Mouse (Mus musculus) heart, embryonic 15.5 days (tissue): ENCODE results near the gene Scamp1. TPM values are rescaled to one million over a fixed set of nuclear protein-coding genes. Genes with fewer than 3 reads are reported as not detected.

ENCODE experiments used
- ATAC-seq: fragments of 200-750 bp; cut with Nextera tagmentation; replicated peaks from 2 replicates; pipeline ENCODE4 v1.8.0; 2017; ENCODE audit warnings: low read depth, moderate TSS enrichment; ENCODE audit not compliant: insufficient number of reproducible peaks, insufficient read depth, low FRiP score
- H3K27ac ChIP-seq: fragments of 300-500 bp; sonication (generic); 2 replicates; pipeline ENCODE4 v1.5.1; 2015; ENCODE audit warnings: mild to moderate bottlenecking, inconsistent platforms
- H3K27me3 ChIP-seq: fragments of 300-500 bp; sonication (generic); 2 replicates; pipeline ENCODE4 v1.6.1; 2015; ENCODE audit warnings: inconsistent platforms
- H3K36me3 ChIP-seq: fragments of 300-500 bp; sonication (generic); 2 replicates; pipeline ENCODE4 v1.6.1; 2015; ENCODE audit warnings: mild to moderate bottlenecking, inconsistent platforms
- H3K4me1 ChIP-seq: fragments of 300-500 bp; sonication (generic); replicated peaks from 2 replicates; pipeline ENCODE4 v1.6.1; 2015; ENCODE audit warnings: inconsistent platforms
- H3K4me2 ChIP-seq: fragments of 300-500 bp; sonication (generic); 2 replicates; pipeline ENCODE4 v1.6.1; 2015; ENCODE audit warnings: inconsistent platforms, mild to moderate bottlenecking, moderate library complexity
- H3K4me3 ChIP-seq: fragments of 300-500 bp; sonication (generic); 2 replicates; pipeline ENCODE4 v1.5.1; 2015; ENCODE audit warnings: mild to moderate bottlenecking, inconsistent platforms
- H3K9ac ChIP-seq: fragments of 300-500 bp; sonication (generic); 2 replicates; pipeline ENCODE4 v1.6.1; 2015; ENCODE audit warnings: mild to moderate bottlenecking, inconsistent platforms
- H3K9me3 ChIP-seq: fragments of 300-500 bp; sonication (generic); replicated peaks from 2 replicates; pipeline ENCODE4 v1.6.1; 2016; ENCODE audit warnings: inconsistent platforms
- WGBS: fragments of 180-500 bp; shearing (Covaris S2); methylation state at CpG from one replicate; pipeline ENCODE4 v1.1.7; 2015; ENCODE audit warnings: mixed read lengths; 5-methylcytosine and 5-hydroxymethylcytosine counted together
- polyA plus RNA-seq: library from polyadenylated mRNA; unstranded; fragments of >200 nt; fragmentation: Nextera tagmentation; extraction: Ambion mirVana; gene quantifications from 2 replicates; pipeline ENCODE4 v1.2.1, GENCODE M21; 2015

Gene Scamp1
- polyA plus RNA-seq, 1 experiment from 2014 or later = 20.8 TPM

DNA sequence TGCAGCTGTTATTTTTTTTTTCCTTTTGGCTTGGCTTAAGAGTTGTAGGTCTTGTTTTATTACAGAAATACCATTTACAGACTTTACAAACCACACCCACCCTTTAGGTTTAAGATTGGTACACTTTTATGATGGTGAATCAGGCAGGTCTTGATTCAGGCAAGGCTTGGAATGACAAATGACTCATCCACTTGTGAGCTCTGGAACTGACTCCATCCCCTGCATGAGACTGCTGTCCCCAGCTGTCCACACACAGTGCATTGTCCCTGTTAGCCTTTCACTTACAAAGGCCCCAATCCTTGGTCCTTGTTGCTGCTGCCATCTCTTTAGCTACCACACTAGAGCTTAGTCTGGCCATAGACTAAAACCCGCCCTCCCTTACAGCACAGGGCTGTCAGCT lies 95.3 kb downstream of the Scamp1 start:
- 82% methylated on average over 1 of the region's 1 CpGs for WGBS
- peaks cover 19% of the 10 kb centered on the region; the same call in 1 of the 2 replicates for H3K4me1 ChIP-seq
- no peaks in the 10 kb centered on the region for H3K9me3 ChIP-seq
- ATAC-seq = no peak
- H3K27ac ChIP-seq = no peak overlapping the region
- no peaks in the 10 kb centered on the region for H3K27me3 ChIP-seq
- no peak overlapping the region for H3K9ac ChIP-seq
- H3K36me3 ChIP-seq = no peaks in the 10 kb centered on the region; the same call in 1 of the 2 replicates
- H3K4me2 ChIP-seq = no peak overlapping the region
- H3K4me3 ChIP-seq = no peak overlapping the region

DNA sequence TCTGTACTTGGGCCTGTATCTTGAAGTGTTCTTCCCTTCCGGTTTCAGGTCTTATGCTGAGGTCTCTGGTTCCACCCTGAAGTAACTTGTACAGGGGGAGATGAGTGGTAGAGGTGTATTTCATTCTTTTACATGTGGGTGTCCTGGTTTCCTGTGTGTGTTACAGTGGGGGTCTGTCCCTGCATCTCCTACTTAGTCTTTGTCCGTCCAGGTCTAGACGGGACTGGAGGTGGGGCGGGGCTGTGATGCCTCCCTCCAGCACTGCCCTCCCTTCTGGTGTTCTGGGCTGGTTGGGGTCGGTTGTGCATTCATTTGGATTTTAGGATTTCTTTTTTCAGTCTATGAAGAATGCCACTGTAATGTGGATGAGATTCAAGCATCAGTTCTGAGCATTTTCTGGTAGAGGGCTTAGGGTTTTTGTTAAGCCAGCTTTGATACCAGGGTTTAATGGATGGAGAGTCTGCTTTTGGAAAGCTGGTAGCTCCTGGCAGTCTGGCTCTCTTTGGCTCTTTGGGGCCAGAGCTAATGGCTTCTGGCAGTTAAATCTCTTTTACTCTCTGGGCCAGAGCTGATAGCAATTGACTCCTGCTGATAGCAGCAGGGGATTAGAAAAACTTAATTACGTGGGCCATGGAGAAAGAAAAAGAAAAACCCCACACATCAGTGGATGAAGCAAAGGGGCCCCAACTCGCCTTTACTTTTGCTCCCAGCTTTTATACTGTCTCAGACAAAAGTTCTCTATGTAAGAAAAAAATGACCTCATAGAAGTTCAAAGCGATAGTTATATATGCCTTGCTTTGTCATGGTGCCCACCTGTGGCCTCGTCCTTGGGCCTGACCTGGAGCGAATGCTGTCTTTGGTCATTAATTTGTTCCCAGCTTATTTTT lies 97.2 kb downstream of the Scamp1 start:
- no peak overlapping the region for H3K4me2 ChIP-seq
- H3K4me3 ChIP-seq = no peak overlapping the region
- H3K27me3 ChIP-seq = no peaks in the 10 kb centered on the region
- no peak overlapping the region for H3K9ac ChIP-seq
- no peak for ATAC-seq
- peaks cover 29% of the 10 kb centered on the region for H3K4me1 ChIP-seq
- H3K9me3 ChIP-seq = no peaks in the 10 kb centered on the region
- no peaks in the 10 kb centered on the region; the same call in 1 of the 2 replicates for H3K36me3 ChIP-seq
- 61% methylated on average over 10 of the region's 10 CpGs for WGBS
- H3K27ac ChIP-seq = 0 out of 2 replicates have a peak overlapping the region, but pooled peaks have one; percentile 36

DNA sequence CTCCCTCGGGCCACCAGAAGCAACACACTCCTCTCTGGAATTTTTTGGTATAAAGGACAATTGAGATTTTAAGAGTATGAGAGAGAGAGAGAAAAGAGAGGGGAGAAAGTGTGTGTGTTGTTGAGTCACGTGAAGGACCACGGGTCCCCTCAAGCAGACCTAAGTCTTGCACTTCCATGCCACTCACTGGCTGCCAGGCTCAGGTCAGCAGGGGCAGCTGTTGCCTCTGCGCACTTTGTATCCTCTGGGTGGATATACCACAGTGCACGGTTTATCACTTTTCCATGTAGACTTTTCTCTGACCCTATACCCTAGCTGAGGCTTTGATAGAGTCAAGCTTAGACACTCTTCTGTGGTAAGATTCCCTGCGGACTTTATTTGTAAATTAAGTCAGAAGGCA lies 100.0 kb downstream of the Scamp1 start:
- H3K27ac ChIP-seq = no peak overlapping the region
- ATAC-seq = no peak
- no peaks in the 10 kb centered on the region for H3K9me3 ChIP-seq
- WGBS = 72% methylated on average over 5 of the region's 6 CpGs
- H3K27me3 ChIP-seq = no peaks in the 10 kb centered on the region
- no peaks in the 10 kb centered on the region for H3K36me3 ChIP-seq
- no peak overlapping the region for H3K4me2 ChIP-seq
- no peak overlapping the region for H3K4me3 ChIP-seq
- no peak overlapping the region for H3K9ac ChIP-seq
- H3K4me1 ChIP-seq = peaks cover 22% of the 10 kb centered on the region

DNA sequence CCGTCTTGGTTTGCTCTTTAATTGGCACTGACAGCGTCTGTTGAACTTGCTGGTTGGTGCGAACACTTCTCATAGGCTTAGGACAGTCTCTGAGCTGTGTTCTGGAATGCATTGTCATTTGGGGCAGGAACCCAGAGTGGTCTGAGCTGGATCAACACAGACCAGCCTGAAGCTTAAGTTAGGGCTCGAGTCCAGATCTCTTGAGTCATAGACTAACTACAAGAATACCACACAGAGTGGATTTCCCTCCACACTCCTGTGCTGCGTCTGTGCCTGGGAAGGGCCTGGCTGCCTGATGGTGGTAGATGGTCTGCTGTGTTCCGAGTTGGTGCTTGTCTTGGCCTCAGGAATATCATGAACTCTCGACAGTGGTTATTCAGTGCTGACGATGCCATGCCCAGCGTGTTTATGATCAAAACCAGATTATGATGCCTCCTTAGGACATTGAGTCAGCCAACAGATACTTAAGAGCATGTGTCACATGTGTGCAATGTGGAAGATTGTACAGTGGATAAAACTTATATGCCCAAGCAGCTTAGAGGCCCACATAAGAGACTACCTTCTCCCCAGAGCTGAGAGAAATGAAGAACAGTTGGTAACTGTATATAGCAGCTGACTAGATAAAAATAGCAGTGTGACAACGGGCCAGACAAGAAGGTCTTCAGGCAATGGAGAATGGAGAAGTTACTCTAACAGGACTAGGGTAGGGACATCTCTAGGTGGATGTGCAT lies 100.8 kb downstream of the Scamp1 start:
- Histone ChIP-seq H3K4me2 (no peak overlapping the region), H3K36me3 (no peaks in the 10 kb centered on the region), H3K9me3 (no peaks in the 10 kb centered on the region), H3K27ac (0 out of 2 replicates have a peak overlapping the region, but pooled peaks have one; percentile 18), H3K9ac (no peak overlapping the region), H3K4me1 (peaks cover 22% of the 10 kb centered on the region), H3K4me3 (no peak overlapping the region), H3K27me3 (no peaks in the 10 kb centered on the region)
- no peak for ATAC-seq
- 59% methylated on average over 10 of the region's 10 CpGs for WGBS

DNA sequence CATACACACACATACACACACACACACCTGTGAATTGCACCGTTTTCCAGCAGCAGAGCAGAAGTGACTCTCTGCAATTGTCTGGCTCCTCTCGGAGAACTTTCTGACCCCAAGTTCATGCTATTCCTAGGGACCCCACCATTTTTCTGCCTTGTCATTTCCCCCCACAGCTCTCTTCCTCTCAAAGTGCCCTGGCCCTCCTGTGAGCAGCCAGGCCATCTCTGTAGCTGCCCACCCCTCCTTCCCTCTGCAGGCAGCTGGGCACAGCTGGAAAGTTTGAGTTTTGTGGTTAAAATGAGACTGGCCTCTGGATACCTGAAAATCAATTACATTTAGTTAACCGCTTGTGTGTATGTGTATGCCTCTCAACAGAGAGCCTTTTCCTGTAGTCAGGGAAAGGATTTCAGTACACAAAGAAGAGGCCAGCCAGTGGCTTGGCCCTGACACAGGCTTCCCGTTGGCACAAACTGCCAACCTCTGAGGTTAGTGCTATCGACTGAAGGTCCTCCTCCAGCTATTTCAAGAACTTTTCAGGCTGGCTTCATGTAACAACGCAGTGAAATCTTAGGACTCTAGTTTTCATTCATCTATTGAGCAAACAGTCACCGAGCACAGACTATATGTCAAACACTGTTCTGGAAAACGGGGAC lies 102.2 kb downstream of the Scamp1 start:
- no peaks in the 10 kb centered on the region for H3K27me3 ChIP-seq
- H3K9me3 ChIP-seq = no peaks in the 10 kb centered on the region
- no peak overlapping the region for H3K9ac ChIP-seq
- H3K36me3 ChIP-seq = no peaks in the 10 kb centered on the region
- no peak overlapping the region for H3K4me3 ChIP-seq
- 72% methylated on average over 8 of the region's 8 CpGs for WGBS
- ATAC-seq = no peak
- H3K4me2 ChIP-seq = no peak overlapping the region
- H3K4me1 ChIP-seq = peaks cover 26% of the 10 kb centered on the region
- H3K27ac ChIP-seq = no peak overlapping the region

DNA sequence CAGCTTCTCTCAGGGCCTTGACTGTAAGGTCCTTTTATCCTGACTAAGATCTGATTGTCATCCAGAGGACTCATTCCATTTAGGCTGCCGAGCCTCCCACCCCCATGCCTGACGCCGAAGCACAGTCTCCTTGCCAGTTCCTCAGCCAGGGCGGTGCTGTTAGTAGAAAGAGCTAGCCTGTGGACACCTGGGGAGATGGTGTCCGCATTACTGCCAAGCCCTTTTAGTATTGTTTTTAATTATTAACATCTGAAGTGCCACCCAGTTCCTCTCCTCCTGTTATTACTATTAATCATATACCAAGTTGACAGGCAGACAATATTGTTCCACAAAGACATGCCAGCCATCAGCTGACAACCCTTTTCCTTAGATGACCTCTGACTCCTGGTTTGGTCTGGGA lies 103.6 kb downstream of the Scamp1 start:
- H3K36me3 ChIP-seq = no peaks in the 10 kb centered on the region
- no peak overlapping the region for H3K9ac ChIP-seq
- peaks cover 23% of the 10 kb centered on the region for H3K4me1 ChIP-seq
- H3K27me3 ChIP-seq = no peaks in the 10 kb centered on the region
- no peak for ATAC-seq
- no peak overlapping the region for H3K4me3 ChIP-seq
- 84% methylated on average over 5 of the region's 5 CpGs for WGBS
- H3K27ac ChIP-seq = no peak overlapping the region
- no peak overlapping the region for H3K4me2 ChIP-seq
- H3K9me3 ChIP-seq = no peaks in the 10 kb centered on the region

DNA sequence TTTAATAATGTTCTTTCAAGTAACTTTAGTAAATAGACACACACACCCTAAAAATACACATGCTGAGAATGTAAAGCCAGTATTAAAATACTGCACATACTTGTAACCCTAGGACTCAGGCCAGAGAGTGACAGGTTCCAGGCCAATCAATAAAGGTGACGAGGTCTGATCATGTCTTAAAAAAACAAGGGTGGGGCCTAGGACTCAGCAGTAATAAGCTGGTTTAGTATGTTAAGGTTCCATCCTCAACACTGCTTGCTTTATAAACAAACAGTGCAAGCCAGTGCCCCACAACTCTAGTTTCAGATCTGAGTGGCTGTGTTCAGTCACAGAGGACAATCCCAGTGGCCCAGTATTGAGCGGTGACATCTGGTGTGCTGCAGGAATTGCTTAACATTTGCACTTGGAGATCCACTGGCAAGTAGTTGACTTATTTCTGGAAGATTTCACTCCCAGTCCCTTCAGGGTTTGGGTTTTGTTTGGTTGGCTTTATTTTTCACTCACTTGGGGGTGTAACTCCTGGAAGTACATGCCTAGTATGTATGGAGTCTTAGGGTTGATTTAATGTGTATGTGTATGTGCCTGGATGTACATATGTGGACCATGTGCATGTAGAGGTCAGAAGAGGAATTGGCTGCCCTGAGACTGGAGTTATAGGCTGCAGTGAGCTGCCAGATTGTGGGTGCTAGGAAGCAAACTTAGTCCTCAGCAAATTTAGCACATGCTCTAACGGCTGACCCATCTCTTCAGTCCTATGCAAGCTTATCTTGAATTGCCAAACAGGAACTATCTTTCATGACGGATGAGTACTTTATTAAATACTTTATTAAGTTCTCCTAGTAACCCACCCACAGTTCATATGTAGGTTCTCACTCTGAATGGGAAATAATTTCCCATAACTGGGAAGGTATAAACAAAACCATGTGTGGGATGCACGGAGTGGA lies 104.9 kb downstream of the Scamp1 start:
- H3K27me3 ChIP-seq = no peaks in the 10 kb centered on the region
- WGBS = 73% methylated on average over 5 of the region's 5 CpGs
- no peak overlapping the region for H3K4me2 ChIP-seq
- H3K4me1 ChIP-seq = peaks cover 25% of the 10 kb centered on the region
- H3K4me3 ChIP-seq = no peak overlapping the region
- no peak overlapping the region for H3K27ac ChIP-seq
- no peaks in the 10 kb centered on the region for H3K9me3 ChIP-seq
- no peak overlapping the region for H3K9ac ChIP-seq
- no peaks in the 10 kb centered on the region for H3K36me3 ChIP-seq
- no peak for ATAC-seq

DNA sequence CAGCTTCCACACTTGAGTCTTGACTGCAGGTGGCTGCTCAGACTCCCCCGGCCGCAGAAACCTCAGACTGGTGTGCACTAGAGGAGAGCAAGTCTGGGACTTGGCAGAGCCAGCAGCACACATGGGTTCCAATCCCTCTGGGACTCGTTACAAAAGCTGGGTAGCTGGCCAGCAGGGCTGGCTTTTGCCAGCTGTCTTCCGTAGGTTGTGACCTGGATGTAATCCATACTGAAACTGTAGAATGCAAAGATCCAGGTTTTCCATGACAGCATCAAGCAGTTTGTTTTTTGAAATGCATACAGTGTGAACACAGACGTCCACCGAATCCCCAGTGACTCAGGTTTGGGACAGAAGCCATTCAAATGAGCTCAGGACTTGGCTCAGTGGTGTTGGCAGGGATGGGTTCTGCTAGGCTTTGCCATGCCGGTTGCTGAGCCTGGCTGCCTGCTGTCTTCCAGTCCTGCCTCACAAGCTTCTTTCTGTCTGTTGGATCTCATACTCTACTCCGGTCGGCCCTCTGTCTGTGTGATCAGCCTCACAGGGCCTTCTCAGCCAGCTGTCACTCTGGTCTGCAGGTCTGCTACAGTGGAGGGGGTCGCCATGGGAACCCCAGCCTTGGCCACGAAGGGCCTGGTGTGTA lies 107.1 kb downstream of the Scamp1 start:
- Histone ChIP-seq H3K4me3 (no peak overlapping the region), H3K27ac (peak overlapping the region; percentile 43; the same call in 1 of the 2 replicates), H3K36me3 (no peaks in the 10 kb centered on the region), H3K4me1 (peaks cover 37% of the 10 kb centered on the region), H3K4me2 (no peak overlapping the region), H3K9me3 (no peaks in the 10 kb centered on the region), H3K27me3 (0 out of 2 replicates have a peak, but pooled peaks cover 3% of the 10 kb centered on the region), H3K9ac (no peak overlapping the region)
- 52% methylated on average over 11 of the region's 11 CpGs for WGBS
- ATAC-seq = peak; percentile 69

DNA sequence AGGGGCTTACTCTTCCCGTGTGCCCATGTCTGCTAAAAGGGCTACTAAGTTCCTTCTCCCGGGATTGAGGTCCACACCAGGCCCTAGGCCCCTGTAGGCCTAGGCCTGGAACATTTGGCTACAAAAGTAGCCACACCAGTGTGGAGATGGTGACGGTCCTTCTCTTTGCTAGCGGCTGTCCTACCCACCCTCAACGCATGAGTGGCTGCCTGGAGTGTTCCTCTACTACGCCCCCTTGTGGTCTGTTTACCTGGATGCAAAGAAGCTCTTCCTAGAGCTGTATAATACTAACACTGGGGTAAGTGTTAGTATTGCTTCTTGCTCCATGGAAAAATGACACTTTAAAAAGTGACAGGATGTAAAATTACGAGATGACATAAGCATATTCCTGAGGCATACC lies 108.5 kb downstream of the Scamp1 start:
- Histone ChIP-seq H3K9ac (no peak overlapping the region), H3K4me1 (peaks cover 51% of the 10 kb centered on the region), H3K4me2 (no peak overlapping the region), H3K9me3 (no peaks in the 10 kb centered on the region), H3K27me3 (0 out of 2 replicates have a peak, but pooled peaks cover 3% of the 10 kb centered on the region), H3K27ac (0 out of 2 replicates have a peak overlapping the region, but pooled peaks have one; percentile 7), H3K4me3 (peak overlapping the region; percentile 9; the same call in 1 of the 2 replicates), H3K36me3 (no peaks in the 10 kb centered on the region)
- ATAC-seq = no peak
- WGBS = 53% methylated on average over 7 of the region's 7 CpGs

DNA sequence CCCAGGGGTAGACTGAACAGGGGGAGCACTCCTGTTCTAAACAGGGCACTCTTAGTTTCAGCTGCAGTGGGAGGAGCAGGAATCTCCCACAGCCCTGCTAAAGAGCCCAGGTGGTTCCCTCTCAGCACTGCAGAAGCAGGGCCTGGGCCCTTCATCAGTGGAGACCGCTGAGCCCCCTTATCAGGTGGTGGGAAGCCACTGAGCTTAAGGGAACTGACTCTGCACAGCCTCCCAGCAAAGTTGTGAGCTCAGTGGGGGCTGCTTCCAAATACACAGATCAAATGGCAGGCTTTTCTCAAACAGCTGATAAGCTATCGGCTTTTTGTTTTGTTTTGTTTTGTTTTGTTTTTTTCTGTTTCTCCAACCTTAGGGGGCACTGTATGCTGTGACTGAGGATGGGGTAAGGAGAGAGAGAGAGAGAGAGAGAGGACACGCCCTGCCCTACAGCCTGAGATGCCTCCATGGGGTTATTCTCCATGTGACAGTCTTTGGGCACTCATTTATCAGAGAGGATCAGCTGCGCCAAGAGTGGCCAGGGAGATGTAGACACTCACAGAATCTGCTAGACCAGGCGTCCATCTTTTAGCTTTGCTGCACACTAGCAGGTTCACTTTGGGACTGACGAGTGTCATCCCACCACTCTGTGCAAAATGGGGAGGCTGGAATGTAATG lies 110.1 kb downstream of the Scamp1 start:
- no peak for ATAC-seq
- no peak overlapping the region for H3K9ac ChIP-seq

More for the DNA sequence above, 110.1 kb downstream of the Scamp1 start:
- Histone ChIP-seq H3K4me1 (peaks cover 58% of the 10 kb centered on the region), H3K4me2 (peak overlapping the region; percentile 94), H3K36me3 (no peaks in the 10 kb centered on the region), H3K4me3 (peak overlapping the region; percentile 53), H3K27ac (no peak overlapping the region), H3K9me3 (no peaks in the 10 kb centered on the region), H3K27me3 (0 out of 2 replicates have a peak, but pooled peaks cover 3% of the 10 kb centered on the region)
- 52% methylated on average over 6 of the region's 6 CpGs for WGBS
